Mouse (Mus musculus) E14TG2a.4 (cell line): ENCODE results near the gene Olfr401.

Source experiments
- CTCF ChIP-seq: conservative IDR thresholded peaks from 2 replicates; pipeline ENCODE4 v1.5.1; 2014; ENCODE audit warnings: low read length
- NANOG ChIP-seq: IDR thresholded peaks from 2 replicates; pipeline ENCODE4 v1.6.1; 2014; ENCODE audit warnings: borderline replicate concordance, low read length, mixed read lengths
- POU5F1 ChIP-seq: IDR thresholded peaks from 2 replicates; pipeline ENCODE4 v1.6.1; 2014; ENCODE audit warnings: low read length, borderline replicate concordance

- TF ChIP-seq CTCF = no peak
- no peak for TF ChIP-seq POU5F1
- TF ChIP-seq NANOG = no peak
These were observed at the start of gene Olfr401 for GRCm38 (mm10) chr11:74113412-74113811.
